Mouse (Mus musculus) A20 (cell line): Measurements from ENCODE around the gene Slc25a19.
A peak's percentile ranks its signal among the peaks of the same experiment; 100 is the strongest.

Source experiments
- DNase-seq: peaks from one replicate; pipeline ENCODE4 v3.0.0-alpha.2; 2011; ENCODE audit warnings: low read depth, low spot score

Gene Slc25a19

GRCm38 (mm10) chr11:115599722-115600121, 28.4 kb downstream of the Slc25a19 start:
- DNase-seq = no peak

- no peak for DNase-seq
Measured at GRCm38 (mm10) chr11:115598309-115598708, 29.8 kb downstream of the Slc25a19 start.

- DNase-seq = peak; percentile 64
Measured at GRCm38 (mm10) chr11:115595209-115595608, 32.9 kb downstream of the Slc25a19 start.

DNA sequence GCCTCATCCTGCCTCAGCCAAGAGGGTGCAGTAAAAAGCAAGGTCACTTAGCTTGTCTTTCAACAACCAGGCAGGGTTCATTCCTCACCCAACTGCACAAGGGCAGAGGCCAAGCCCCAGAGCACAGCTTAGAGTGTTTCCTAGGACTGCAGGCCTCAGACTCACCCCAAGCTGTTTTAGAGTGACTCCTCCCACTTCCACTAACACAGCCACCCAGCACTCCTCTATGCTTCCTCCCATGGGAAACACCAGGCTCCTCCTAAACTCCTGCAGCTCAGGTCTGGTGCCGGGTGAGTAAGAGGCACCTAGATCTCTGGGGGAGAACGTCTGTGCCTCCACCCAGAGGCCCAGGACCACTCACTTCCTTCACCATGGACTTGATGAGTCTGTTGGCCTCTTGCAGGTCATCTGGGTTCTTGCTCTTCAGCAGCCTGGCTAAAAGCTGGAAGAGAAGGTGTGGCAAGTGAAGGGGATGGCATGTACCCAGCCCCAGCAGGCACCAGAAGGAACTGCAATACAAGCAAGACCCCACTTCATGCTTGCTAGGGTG, 37.5 kb downstream of the Slc25a19 start:
- DNase-seq = no peak

DNA sequence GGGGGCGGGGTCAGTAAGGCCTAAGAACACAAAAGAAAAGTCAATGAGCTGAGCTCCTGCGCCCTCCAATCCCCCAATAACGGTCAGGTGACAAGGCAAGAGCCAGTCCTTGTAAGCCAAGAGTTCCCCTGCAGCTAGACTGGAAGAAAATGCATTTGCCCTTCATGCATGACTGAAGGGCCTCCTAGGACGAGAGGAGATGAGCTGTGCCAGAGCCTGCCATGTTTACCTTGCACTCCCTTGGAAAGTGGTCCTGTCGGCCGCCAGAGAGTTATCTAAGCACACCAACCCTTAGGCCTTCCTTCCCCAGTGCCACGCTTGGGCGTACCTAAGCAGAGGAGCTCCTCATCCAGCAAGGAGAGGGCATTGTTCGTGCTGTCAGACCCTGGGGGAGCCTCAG, 40.1 kb downstream of the Slc25a19 start:
- DNase-seq = no peak

- no peak for DNase-seq
Measured at GRCm38 (mm10) chr11:115586403-115586802, 41.7 kb downstream of the Slc25a19 start.

- DNase-seq = no peak
Measured at GRCm38 (mm10) chr11:115585573-115586100, 42.5 kb downstream of the Slc25a19 start.

- DNase-seq = no peak
Measured at GRCm38 (mm10) chr11:115584376-115585073, 43.6 kb downstream of the Slc25a19 start.

- DNase-seq = peak; percentile 94
Measured at GRCm38 (mm10) chr11:115582913-115583606, 45.0 kb downstream of the Slc25a19 start.

DNA sequence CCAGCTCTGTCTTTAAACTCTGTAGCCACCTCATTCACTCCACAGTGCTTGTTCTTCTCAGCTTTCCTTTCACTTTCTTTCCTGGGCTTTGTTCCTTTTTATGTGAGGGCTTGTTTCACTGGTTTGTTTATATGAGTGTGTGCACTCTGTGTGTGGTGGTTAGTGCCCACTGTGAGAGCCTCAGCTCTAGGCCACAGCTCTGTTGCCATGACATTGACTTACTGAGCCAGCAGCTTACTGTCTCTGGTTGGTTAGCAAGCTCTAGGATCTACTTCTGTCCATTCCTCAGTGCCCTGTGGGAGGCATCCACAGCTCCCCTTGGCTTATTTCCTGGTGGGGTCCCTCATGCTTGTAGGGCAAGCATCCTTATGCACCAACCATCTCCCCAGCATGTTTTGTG, 49.0 kb downstream of the Slc25a19 start:
- DNase-seq = peak; percentile 59

GRCm38 (mm10) chr11:115564961-115565360, 63.1 kb downstream of the Slc25a19 start:
- DNase-seq = no peak
